Mouse (Mus musculus) small intestine, adult 2 months (tissue): ENCODE data around the gene Usp8.

ENCODE experiments used
- CTCF ChIP-seq: fragments of 200-500 bp; IDR thresholded peaks from 2 replicates; pipeline ENCODE4 v1.5.1; 2012; ENCODE audit warnings: low read depth, mild to moderate bottlenecking, control low read depth, inconsistent platforms, low read length, moderate library complexity, mixed read lengths; ENCODE audit not compliant: insufficient replicate concordance, insufficient read length; ENCODE audit errors: extremely low read depth
- POLR2A ChIP-seq: fragments of 200-500 bp; IDR thresholded peaks from 2 replicates; pipeline ENCODE4 v1.6.1; 2012; ENCODE audit warnings: low read depth, mild to moderate bottlenecking, control low read depth, inconsistent platforms, low read length, moderate library complexity

DNA sequence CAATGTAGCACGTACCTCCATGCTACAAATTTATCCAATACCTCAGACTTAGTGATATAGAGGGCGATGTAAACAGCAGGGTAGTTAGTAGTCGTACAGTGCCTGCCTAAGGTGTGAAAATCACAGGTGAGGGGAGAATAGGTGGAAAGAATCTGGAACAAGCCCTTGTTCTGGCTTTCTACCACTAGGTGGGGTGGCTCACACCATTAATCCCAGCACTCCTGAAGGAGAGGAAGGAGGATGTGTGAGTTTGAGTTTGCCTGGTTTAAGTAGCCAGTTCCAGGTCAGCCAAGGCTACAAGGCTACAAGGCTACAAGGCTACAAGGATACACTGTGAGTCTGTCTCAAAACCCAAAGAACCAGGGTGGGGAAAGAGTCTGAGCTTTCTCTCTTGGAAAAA, 88.6 kb downstream of the Usp8 start:
- TF ChIP-seq POLR2A = no peak
- no peak for TF ChIP-seq CTCF
